Mouse (Mus musculus) kidney, embryonic 14.5 days (tissue): ENCODE measurements around the gene Styk1. TPM values are rescaled to one million over a fixed set of nuclear protein-coding genes. Genes with fewer than 3 reads are reported as not detected.

Experiments used
- ATAC-seq: fragments of 200-750 bp; cut with Nextera tagmentation; 2 replicates; pipeline ENCODE4 v1.8.0; 2017; ENCODE audit warnings: moderate number of reproducible peaks, mild to moderate bottlenecking, moderate TSS enrichment, moderate library complexity; ENCODE audit not compliant: low FRiP score, low TSS enrichment
- H3K27ac ChIP-seq: fragments of 300-500 bp; sonication (generic); 2 replicates; pipeline ENCODE4 v1.5.1; 2014; ENCODE audit warnings: low read depth, mild to moderate bottlenecking, low read length, moderate library complexity, mixed read lengths
- H3K27me3 ChIP-seq: fragments of 300-500 bp; sonication (generic); 2 replicates; pipeline ENCODE4 v1.6.1; 2014; ENCODE audit warnings: mild to moderate bottlenecking, low read length; ENCODE audit not compliant: control insufficient read depth, insufficient read depth
- H3K36me3 ChIP-seq: fragments of 300-500 bp; sonication (generic); 2 replicates; pipeline ENCODE4 v1.6.1; 2014; ENCODE audit warnings: low read length, mixed read lengths; ENCODE audit not compliant: control insufficient read depth, insufficient read depth
- H3K4me1 ChIP-seq: fragments of 300-500 bp; sonication (generic); 2 replicates; pipeline ENCODE4 v1.6.1; 2014; ENCODE audit warnings: low read length, mixed read lengths; ENCODE audit not compliant: control insufficient read depth, insufficient read depth
- H3K4me2 ChIP-seq: fragments of 300-500 bp; sonication (generic); replicated peaks from 2 replicates; pipeline ENCODE4 v1.6.1; 2014; ENCODE audit warnings: low read depth, mild to moderate bottlenecking, low read length
- H3K4me3 ChIP-seq: fragments of 300-500 bp; sonication (generic); 2 replicates; pipeline ENCODE4 v1.5.1; 2014; ENCODE audit warnings: mild to moderate bottlenecking, low read length
- H3K9ac ChIP-seq: fragments of 300-500 bp; sonication (generic); 2 replicates; pipeline ENCODE4 v1.6.1; 2014; ENCODE audit warnings: low read depth, mild to moderate bottlenecking, low read length, moderate library complexity
- H3K9me3 ChIP-seq: fragments of 300-500 bp; sonication (generic); 2 replicates; pipeline ENCODE4 v1.6.1; 2016; ENCODE audit warnings: low read length; ENCODE audit not compliant: control insufficient read depth
- WGBS: fragments of 180-500 bp; shearing (Covaris S2); extraction: QIAGEN DNeasy Blood & Tissue Kit; methylation state at CpG from one replicate; pipeline ENCODE4 v1.1.7; 2014; 5-methylcytosine and 5-hydroxymethylcytosine counted together
- polyA plus RNA-seq: library from polyadenylated mRNA; unstranded; fragments of >200 nt; fragmentation: Nextera tagmentation; extraction: Ambion mirVana; gene quantifications from 2 replicates; pipeline ENCODE4 v1.2.1, GENCODE M21; 2014

Styk1 gene
- polyA plus RNA-seq, 1 experiment from 2014 or later, result 5.0 TPM

GRCm38 (mm10) chr6:131386416-131387019 is 33.1 kb upstream of the Styk1 start:
- Histone ChIP-seq H3K4me2 (peak overlapping the region; percentile 78), H3K36me3 (no peaks in the 10 kb centered on the region), H3K9ac (peak overlapping the region; percentile 91; the same call in 1 of the 2 replicates), H3K27me3 (no peaks in the 10 kb centered on the region), H3K4me3 (peak overlapping the region; percentile 88), H3K27ac (no peak overlapping the region), H3K9me3 (no peaks in the 10 kb centered on the region), H3K4me1 (peaks cover 26% of the 10 kb centered on the region; the same call in 1 of the 2 replicates)
- ATAC-seq, result no peak
- WGBS, result 32% methylated on average over 9 of the region's 9 CpGs

DNA sequence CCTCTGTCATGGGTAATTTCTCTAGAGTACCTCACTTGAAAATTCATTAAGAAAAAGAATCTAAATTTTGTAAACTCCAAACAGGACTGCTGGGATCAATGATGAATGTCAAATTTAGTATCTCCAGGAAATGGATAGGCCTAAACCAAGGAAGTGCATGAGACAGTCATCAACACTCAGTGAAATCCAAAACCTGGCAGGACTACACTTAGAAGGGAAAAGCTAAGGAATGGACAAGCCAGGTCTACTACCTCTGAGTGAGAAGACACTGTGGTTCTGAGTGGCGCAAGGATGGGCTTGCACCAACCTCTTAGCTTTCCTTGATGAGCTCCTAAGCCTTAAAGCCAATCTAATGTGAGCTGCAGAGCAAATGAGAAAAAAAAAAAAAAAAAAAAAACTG is 32.1 kb upstream of the Styk1 start:
- WGBS, result 58% methylated on average over 1 of the region's 1 CpGs

GRCm38 (mm10) chr6:131383713-131384330 is 30.4 kb upstream of the Styk1 start:
- Histone ChIP-seq H3K9ac (no peak overlapping the region), H3K4me3 (no peak overlapping the region), H3K27ac (no peak overlapping the region; the same call in 1 of the 2 replicates), H3K9me3 (no peaks in the 10 kb centered on the region), H3K4me1 (peaks cover 26% of the 10 kb centered on the region; the same call in 1 of the 2 replicates), H3K36me3 (peaks cover 19% of the 10 kb centered on the region), H3K27me3 (no peaks in the 10 kb centered on the region), H3K4me2 (no peak overlapping the region; the same call in 1 of the 2 replicates)
- peak; percentile 7; the same call in 1 of the 2 replicates for ATAC-seq
- WGBS, result 16% methylated on average over 6 of the region's 6 CpGs

More for the DNA sequence above, 32.1 kb upstream of the Styk1 start:
- Histone ChIP-seq H3K36me3 (peaks cover 3% of the 10 kb centered on the region), H3K4me2 (peak overlapping the region; percentile 78; the same call in 1 of the 2 replicates), H3K27me3 (no peaks in the 10 kb centered on the region), H3K4me3 (no peak overlapping the region), H3K27ac (no peak overlapping the region), H3K9me3 (no peaks in the 10 kb centered on the region), H3K9ac (no peak overlapping the region), H3K4me1 (peaks cover 26% of the 10 kb centered on the region; the same call in 1 of the 2 replicates)
- no peak for ATAC-seq

GRCm38 (mm10) chr6:131382984-131383337 is 29.6 kb upstream of the Styk1 start:
- Histone ChIP-seq H3K4me2 (no peak overlapping the region; the same call in 1 of the 2 replicates), H3K9me3 (no peaks in the 10 kb centered on the region), H3K4me1 (peaks cover 26% of the 10 kb centered on the region; the same call in 1 of the 2 replicates), H3K27me3 (no peaks in the 10 kb centered on the region), H3K27ac (peak overlapping the region; percentile 49; the same call in 1 of the 2 replicates), H3K9ac (no peak overlapping the region), H3K36me3 (peaks cover 28% of the 10 kb centered on the region), H3K4me3 (no peak overlapping the region)
- 37% methylated on average over 3 of the region's 3 CpGs for WGBS
- no peak for ATAC-seq

- Histone ChIP-seq H3K9ac (no peak overlapping the region), H3K4me2 (no peak overlapping the region; the same call in 1 of the 2 replicates)
Observed at GRCm38 (mm10) chr6:131382232-131382983, 29.0 kb upstream of the Styk1 start.

GRCm38 (mm10) chr6:131378858-131379428 is 25.5 kb upstream of the Styk1 start:
- WGBS, result 95% methylated on average over 18 of the region's 18 CpGs
- ATAC-seq, result no peak
- H3K4me1 ChIP-seq, result peaks cover 17% of the 10 kb centered on the region; the same call in 1 of the 2 replicates
- H3K9me3 ChIP-seq, result no peaks in the 10 kb centered on the region
- H3K27me3 ChIP-seq, result no peaks in the 10 kb centered on the region
- no peak overlapping the region for H3K4me2 ChIP-seq
- H3K36me3 ChIP-seq, result peaks cover 54% of the 10 kb centered on the region
- no peak overlapping the region for H3K9ac ChIP-seq
- H3K4me3 ChIP-seq, result no peak overlapping the region
- no peak overlapping the region for H3K27ac ChIP-seq

More at GRCm38 (mm10) chr6:131382232-131382983, 29.0 kb upstream of the Styk1 start:
- WGBS, result 24% methylated on average over 14 of the region's 14 CpGs
- peak; percentile 88 for ATAC-seq
- peaks cover 26% of the 10 kb centered on the region; the same call in 1 of the 2 replicates for H3K4me1 ChIP-seq
- peaks cover 33% of the 10 kb centered on the region for H3K36me3 ChIP-seq
- H3K9me3 ChIP-seq, result no peaks in the 10 kb centered on the region
- H3K27me3 ChIP-seq, result no peaks in the 10 kb centered on the region
- H3K27ac ChIP-seq, result peak overlapping the region; percentile 49; the same call in 1 of the 2 replicates
- no peak overlapping the region for H3K4me3 ChIP-seq

- Histone ChIP-seq H3K4me2 (no peak overlapping the region), H3K9me3 (no peaks in the 10 kb centered on the region), H3K9ac (no peak overlapping the region), H3K4me3 (no peak overlapping the region), H3K27me3 (no peaks in the 10 kb centered on the region), H3K4me1 (peaks cover 4% of the 10 kb centered on the region; the same call in 1 of the 2 replicates), H3K27ac (no peak overlapping the region), H3K36me3 (peaks cover 67% of the 10 kb centered on the region)
- no peak for ATAC-seq
- 95% methylated on average over 5 of the region's 5 CpGs for WGBS
Observed at GRCm38 (mm10) chr6:131377378-131377777, 24.0 kb upstream of the Styk1 start.

DNA sequence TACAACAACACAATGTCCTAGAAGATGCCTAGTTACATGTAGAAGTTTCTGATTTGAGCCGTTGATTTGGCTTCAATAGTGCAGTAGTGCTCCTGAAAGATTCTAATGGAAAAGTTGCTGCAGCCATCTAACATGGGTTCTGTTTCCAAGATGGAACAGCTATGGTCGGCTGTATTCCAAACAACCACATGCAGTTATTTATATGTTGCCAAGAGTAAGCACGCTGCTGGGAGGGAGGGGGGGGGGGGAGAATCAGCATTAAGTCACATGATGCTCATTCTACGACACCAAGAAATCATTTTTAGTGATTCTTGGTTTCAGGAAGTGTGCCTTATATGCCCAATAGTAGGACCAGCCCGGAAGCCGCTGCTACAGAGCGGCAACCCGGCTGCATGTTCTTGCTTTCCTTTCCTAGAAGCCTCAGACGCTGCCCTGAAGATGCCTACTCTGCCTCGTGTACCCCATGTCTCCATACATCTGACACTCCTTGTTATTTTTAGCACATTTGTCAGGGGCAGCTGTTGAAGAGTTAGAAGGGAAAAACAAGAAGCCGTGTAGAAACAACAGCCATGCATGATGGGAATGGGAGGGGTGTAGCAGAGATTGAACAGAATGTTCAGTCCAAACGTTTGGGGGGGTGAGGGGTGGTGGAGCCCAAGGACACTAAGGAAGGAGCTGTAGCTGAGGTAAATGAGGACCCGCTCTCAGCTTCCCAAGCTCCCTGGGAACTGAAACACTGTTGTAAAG is 21.4 kb upstream of the Styk1 start:
- peaks cover 67% of the 10 kb centered on the region for H3K36me3 ChIP-seq
- WGBS, result 85% methylated on average over 13 of the region's 13 CpGs
- H3K4me2 ChIP-seq, result no peak overlapping the region
- H3K4me1 ChIP-seq, result no peaks in the 10 kb centered on the region; the same call in 1 of the 2 replicates
- no peak overlapping the region for H3K4me3 ChIP-seq
- no peak overlapping the region for H3K27ac ChIP-seq
- no peaks in the 10 kb centered on the region for H3K9me3 ChIP-seq
- no peak overlapping the region for H3K9ac ChIP-seq
- ATAC-seq, result no peak
- H3K27me3 ChIP-seq, result no peaks in the 10 kb centered on the region
